Mouse (Mus musculus) forelimb bud, embryonic 11.5 days (tissue): ENCODE data around the gene Igf2bp3.
A peak's percentile ranks its signal among the peaks of the same experiment; 100 is the strongest.

Source experiments
- DNase-seq: peaks from one replicate; pipeline ENCODE4 v3.0.0-alpha.2; 2012; ENCODE audit warnings: low read depth, low spot score

Gene Igf2bp3

DNA sequence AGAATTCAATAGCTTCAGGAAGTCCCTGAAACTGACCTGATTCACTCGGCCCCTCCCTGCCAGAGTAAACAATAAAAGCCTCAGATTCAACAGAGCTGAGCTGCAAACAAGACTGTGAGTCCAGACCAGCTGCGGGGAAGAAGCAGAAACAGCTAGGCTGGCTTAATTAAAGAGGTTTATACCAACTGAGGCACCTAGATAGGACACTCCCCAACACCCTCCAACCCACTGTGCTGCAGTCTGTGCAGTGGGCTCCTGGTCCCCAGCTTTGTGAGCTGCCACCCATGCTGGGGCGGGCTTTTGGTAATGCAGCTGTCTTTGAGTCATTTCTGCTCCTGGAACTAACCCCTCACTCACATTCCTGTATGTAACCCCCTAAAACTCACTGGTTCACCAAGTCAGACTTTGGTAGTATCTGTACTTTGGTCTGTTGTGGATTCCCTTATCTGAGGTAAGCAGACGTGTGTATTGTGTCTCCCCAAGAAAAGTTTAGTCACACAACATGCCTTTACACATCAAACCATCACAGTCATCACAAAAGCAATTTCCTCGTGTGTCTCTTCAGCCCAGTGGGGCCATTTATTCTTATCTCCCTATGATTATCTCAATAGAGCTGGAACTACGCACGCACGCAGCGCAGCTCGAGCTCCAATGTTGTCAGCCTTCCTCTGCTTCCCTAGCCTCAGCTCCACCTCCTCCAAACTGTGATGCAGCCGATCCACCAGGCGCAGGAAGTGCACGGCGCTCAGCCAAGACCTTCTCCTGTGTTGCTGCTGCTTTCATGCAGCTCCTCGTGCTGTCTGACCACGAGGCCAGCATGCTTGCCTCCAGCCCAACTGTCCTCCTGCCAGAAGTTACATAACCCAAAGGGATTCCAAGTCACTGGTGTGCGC is 76.4 kb downstream of the Igf2bp3 start:
- no peak for DNase-seq

DNA sequence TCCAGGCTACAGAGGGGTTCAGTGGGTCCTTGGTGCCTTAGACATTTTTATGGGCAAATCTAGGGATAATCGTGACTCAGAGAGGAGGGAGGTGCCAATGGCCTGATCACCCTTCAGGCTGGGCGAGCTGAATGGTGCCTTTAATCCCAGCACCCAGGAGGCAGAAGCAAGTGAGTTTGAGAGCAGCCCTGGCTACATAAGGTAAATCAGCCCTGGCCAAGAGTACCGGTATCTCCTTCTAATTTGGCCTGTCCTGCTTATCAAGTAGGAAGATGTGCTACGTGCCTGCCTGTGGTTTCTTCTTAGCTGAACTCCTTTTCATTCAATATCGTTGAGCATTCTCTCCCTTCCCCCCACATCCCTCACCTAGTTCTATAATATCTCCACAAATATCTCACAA is 78.0 kb downstream of the Igf2bp3 start:
- DNase-seq: no peak

DNA sequence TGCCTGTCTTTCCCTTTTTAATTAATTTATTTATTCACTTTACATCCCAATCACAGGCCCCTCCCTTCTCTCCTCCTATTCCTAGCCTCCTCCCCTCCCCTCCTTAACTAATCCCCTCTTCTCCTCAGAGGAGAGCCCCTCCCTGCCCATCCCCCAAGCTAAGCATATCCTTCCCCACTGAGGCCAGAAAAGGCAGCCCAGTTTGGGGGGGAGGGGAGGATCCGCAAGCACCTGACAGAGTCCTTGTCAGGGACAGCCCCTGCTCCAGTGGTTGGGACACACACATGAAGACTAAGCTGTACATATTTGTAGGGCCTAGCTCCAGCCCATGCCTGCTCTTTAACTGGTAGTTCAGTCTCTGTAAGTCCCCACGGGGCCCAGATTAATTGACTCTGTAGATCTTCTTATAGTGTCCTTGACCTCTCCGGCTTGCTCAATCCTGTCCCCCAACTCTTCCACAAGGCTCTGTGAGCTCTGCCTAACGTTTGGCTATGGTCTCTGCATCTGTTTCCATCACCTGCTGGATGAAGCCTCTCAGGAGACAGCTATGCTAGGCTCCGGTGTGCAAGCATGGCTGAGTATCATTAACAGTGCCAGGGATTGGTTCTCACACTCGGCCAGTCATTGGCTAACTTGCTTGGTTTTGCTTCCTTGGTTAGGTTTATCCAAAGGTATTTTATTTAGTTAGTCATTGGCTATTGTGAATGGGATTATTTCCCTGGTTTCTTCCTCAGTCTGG is 82.2 kb downstream of the Igf2bp3 start:
- no peak for DNase-seq

DNA sequence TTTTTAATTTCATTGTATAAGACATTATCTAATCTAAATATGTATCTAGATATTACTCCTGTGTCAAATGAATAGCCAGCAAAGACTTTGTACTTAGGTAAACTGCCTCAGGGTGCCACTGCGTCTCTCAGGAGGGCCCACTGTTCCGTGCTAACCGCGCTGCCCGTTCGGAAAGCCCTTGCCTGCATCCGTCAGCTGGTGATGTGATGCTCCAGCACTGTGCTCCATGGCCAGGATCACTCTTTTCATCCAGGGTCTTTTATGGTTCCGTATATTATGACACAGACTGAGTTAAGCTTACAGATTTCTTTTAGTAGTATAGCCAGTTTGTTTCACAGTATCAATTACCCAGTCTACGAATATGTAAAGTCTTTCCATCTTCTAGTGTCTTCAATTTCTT is 82.9 kb downstream of the Igf2bp3 start:
- no peak for DNase-seq

- DNase-seq: no peak
Measured at GRCm38 (mm10) chr6:49130328-49130727, 84.4 kb downstream of the Igf2bp3 start.

DNA sequence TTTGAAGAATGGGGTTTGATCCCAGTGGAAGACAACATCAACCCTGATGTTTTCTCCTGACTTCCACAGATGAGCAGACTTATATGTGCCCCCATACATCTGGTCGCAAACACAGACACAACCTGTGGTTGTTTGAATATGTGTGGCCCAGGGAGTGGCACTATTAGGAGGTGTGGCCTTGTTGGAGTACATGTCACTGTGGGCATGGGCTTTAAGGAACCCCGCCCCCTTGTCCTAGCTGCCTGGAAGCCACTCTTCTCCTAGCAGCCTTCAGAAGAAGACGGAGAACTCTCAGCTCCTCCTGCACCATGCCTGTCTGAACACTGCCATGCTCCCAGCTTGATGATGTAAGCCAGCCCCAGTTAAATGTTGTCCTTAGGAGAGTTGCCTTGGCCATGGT is 94.4 kb downstream of the Igf2bp3 start:
- no peak for DNase-seq

GRCm38 (mm10) chr6:49119462-49120135 is 95.2 kb downstream of the Igf2bp3 start:
- no peak for DNase-seq

GRCm38 (mm10) chr6:49118446-49118845 is 96.3 kb downstream of the Igf2bp3 start:
- no peak for DNase-seq

- no peak for DNase-seq
Measured at GRCm38 (mm10) chr6:49116241-49116640, 98.5 kb downstream of the Igf2bp3 start.

- DNase-seq: no peak
Measured at GRCm38 (mm10) chr6:49115550-49115949, 99.2 kb downstream of the Igf2bp3 start.

DNA sequence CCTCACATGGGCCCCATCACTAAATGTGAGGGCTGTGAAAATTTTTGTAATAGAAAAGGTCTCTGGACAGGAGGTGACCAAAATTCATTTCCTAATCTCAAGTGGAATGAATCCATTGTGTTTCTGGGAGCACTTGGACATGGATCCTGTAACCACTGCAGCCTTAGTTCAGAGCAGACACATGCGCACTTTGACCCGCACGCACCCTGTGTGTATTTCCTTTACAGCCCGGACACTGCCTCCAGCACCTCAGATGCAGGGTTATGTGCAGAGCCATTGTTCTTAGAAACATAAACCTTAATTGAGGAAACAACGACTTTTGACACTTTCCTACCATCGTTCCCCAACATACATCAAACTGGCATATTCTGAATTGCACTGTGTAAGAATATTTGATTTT is 100.3 kb downstream of the Igf2bp3 start:
- no peak for DNase-seq

DNA sequence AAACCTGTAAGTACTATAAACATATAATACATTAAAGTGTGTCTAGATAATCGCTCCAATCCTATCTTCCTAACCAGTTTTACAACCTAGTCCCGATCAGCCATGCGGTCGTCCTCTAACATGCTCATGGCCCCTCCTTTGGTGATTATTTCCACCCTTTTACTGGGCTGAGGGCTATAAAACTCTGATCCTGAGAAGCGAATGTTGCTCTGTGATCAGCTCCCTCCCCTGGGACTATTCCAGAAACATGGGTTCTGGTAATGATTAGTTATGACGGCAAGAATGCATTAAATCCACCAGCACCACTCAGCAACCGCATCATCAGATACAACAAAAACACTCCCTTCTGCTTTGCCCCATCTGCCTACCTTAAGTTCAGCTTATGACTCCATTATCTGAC is 100.9 kb downstream of the Igf2bp3 start:
- DNase-seq: peak; percentile 66

DNA sequence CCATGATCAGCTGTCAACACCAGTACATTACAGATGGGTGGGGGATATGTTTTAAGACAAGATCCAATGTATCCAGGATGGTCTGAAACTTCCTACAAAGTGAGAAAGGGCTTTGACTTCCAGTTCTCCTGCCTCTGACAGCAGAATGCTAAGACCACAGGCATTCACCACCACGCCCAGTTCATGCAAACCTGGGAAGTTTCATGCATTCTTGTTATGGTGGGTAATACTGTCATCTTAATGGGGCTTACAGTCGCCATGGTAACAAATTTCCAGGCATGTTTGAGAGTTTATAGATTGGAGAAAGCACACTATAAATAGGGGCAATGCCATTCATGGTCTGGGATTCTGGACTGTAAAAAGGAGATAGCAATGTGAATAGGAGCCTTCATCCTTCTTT is 105.6 kb downstream of the Igf2bp3 start:
- DNase-seq: no peak

- DNase-seq: no peak
Measured at GRCm38 (mm10) chr6:49106746-49107500, 107.8 kb downstream of the Igf2bp3 start.

DNA sequence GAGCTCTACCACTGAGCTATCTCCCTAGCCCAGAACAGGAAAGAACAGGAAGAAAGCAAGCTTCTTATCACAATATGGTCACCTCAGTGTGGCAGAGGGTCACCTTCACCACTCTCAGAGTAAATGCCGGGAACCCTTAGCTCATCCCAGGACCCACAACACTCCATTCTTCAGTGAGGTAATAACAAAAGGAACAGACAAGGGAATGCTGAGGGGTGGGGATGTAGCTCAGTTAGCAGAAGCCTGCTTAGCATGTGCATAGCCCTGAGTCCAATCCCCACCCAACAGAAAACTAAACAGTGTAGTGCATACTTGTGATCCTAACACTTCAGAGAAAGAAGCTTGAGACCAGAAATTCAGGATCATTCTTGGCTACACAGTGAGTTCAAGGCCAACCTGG is 115.7 kb downstream of the Igf2bp3 start:
- no peak for DNase-seq

DNA sequence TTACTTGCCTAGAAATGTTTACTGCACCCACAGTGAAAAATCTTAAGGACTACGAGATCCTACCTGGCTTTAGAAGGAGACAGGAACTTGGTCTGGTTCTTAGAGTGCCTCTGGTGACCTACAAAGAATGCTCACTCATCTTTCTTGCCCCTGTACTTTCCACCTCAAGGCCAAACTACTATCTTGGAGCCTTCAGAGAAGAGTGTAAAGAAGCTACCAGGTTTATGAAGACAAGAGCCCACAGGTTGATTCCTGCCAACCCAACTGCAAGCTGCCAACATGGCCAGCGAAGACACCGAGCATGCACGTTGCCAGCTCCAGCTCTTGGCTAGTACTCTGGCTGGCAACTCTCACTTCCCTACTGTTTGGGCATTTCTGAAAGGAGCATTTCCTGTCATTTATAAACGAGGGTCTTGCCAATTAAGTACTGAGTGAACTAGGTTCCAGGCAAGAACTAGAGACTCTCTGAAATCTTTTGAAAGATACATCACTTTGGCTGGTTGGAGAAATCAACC is 117.1 kb downstream of the Igf2bp3 start:
- DNase-seq: no peak

GRCm38 (mm10) chr6:49096933-49097461 is 117.8 kb downstream of the Igf2bp3 start:
- DNase-seq: no peak

DNA sequence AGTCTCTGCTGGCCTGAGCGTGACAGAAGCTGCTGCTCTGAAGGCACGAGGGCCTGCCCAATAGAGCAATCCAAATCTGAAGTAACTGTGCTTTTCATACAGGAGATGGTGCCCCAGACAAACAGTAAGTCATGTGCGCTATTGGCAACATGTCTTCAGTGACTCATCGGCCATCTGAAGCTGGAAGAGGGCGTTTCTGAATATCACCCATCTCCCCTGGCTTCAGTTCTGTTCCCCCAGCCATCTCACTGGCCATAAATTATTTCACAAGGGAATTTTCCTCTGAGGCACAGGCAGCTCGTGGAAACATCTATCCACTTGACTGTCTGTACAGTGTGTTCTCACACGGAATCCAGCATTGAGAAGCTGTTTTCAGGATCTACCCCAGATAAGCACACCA is 118.3 kb downstream of the Igf2bp3 start:
- DNase-seq: no peak

- no peak for DNase-seq
Measured at GRCm38 (mm10) chr6:49094968-49095367, 119.8 kb downstream of the Igf2bp3 start.

DNA sequence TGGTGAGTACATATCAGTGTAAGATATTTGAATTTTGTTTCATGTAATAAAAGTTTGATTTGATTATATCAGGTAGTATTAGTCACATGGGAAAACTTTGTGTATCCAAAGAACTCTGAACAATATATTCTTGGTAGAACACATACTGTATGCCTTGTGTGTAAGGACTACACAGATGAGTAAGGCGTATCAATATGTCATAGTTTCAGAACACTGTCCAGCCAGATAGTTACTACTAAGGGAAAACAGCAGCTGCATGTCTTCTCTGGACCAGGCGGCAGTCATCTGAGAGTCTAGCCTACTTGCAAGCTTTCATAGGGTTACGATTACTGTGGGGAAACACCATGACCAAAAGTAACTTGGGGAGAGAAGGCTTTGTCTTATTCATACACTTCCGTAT is 131.7 kb downstream of the Igf2bp3 start:
- no peak for DNase-seq

- no peak for DNase-seq
Measured at GRCm38 (mm10) chr6:49079313-49079712, 135.4 kb downstream of the Igf2bp3 start.
